Mouse (Mus musculus) frontal cortex, postnatal 10 days (tissue): Measurements from ENCODE around the gene Fgd2.

Experiments
- DNase-seq, 2 experiments: peaks; one replicate each; pipeline ENCODE4 v3.0.0; 2022; ENCODE audit warnings: low spot score in 2 of 2, mixed read lengths in 1 of 2

The Fgd2 gene

DNA sequence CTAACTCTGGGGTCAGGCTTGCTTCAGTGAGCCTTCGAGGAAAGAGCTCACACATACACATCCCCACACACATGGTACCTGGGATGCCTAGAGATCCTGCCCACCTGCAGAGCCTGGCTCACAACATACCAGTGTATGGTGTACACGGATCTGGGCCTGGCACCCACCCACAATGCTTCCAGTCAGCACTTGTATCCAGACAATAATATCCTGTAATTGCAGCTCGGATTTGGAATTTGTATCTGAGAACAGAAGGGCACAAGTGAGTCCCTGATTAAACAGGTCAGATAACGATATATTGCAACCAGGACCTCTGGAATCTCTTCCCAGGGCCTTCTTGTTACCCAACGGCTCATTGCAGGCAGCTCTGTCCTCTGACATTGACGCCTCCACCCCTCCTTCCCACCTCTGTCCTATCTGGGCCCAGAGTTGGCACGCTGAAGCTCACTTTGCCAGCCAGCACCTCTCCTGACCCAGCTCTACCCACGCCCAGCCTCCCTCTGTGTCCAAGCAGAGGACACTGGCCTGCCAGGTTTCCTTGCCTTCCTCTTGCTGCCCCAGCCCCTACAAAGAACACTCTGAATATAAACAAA is 62.3 kb downstream of the Fgd2 start:
- no peak for DNase-seq

DNA sequence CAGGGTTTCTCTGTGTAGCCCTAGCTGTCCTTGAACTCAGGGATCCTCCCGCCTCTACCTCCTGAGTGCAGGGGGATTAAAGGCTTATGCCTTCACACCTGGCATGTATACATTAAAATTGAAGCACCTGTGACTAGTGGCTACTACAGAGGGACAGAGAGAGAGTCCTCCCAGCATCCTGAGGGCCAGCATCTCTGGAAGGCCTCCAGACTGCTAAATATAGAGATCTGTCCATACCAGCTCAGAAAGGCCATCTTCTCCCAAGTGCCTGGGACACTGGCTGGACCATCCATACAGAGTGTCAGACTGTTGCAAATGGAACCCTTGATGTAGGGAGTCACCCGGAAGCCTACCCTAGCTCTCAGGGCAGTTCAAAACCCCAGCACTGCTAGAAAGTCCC is 63.3 kb downstream of the Fgd2 start:
- no peak for DNase-seq

DNA sequence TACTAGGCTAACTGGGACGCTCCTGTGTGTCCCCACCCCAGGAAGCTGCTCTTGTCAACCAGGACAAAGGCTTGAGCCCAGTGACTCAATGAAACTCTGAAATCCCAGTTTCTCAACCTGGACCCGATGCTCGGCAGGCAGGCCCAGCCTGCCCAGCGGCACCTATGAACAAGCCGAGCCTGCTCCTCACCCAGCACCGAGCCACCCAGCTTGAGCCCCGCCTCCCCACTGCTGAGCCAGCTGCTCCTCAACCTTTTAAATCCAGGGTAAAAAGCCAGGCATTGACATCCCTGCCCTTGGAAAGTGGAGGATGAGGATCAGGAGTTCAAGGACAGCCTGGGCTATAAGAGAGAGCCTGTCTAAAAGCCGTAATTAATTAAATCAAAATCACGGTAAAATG is 64.6 kb downstream of the Fgd2 start:
- DNase-seq, result no peak

DNA sequence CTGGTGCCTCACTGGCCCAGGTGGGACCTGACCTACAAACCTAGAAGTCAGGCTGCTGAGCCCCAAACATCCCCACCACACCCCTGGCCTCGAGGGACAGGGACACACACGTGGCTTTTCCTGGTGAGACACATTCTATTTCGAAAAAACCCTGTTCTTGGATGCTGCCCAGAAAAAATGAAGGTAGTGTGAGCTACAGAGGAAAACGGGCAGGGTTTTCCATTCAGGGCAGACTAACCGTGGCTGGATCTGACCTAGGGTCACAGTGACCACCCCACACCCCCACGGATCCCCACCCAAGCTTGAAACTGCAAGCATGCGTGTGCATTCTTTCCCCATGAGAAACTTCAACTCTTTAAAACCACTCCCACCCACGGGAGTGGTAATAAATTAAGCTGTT is 67.5 kb downstream of the Fgd2 start:
- DNase-seq, result no peak

- no peak for DNase-seq
Measured at GRCm38 (mm10) chr17:29428826-29429225, 68.1 kb downstream of the Fgd2 start.
